Mouse (Mus musculus) embryo, embryonic 9.5 days (tissue): ENCODE measurements around the gene Kcnip2.
A peak's percentile ranks its signal among the peaks of the same experiment; 100 is the strongest.

ENCODE experiments used
- DNase-seq: peaks from one replicate; pipeline ENCODE4 v3.0.0-alpha.2; 2017; ENCODE audit errors: extremely low spot score

The Kcnip2 gene

GRCm38 (mm10) chr19:45782315-45783001 lies 33.4 kb downstream of the Kcnip2 start:
- peak; percentile 80 for DNase-seq

- DNase-seq: no peak
Observed at GRCm38 (mm10) chr19:45781676-45782075, 34.2 kb downstream of the Kcnip2 start.

- no peak for DNase-seq
Observed at GRCm38 (mm10) chr19:45780350-45780915, 35.4 kb downstream of the Kcnip2 start.

- DNase-seq: no peak
Observed at GRCm38 (mm10) chr19:45775486-45775885, 40.4 kb downstream of the Kcnip2 start.

GRCm38 (mm10) chr19:45771501-45771900 lies 44.4 kb downstream of the Kcnip2 start:
- DNase-seq: no peak

- no peak for DNase-seq
Observed at GRCm38 (mm10) chr19:45760810-45761209, 55.1 kb downstream of the Kcnip2 start.

GRCm38 (mm10) chr19:45758671-45759070 lies 57.2 kb downstream of the Kcnip2 start:
- no peak for DNase-seq

- no peak for DNase-seq
Observed at GRCm38 (mm10) chr19:45753551-45753950, 62.3 kb downstream of the Kcnip2 start.

GRCm38 (mm10) chr19:45751881-45752280 lies 64.0 kb downstream of the Kcnip2 start:
- no peak for DNase-seq

- peak; percentile 90 for DNase-seq
Observed at GRCm38 (mm10) chr19:45749243-45750043, 66.4 kb downstream of the Kcnip2 start, which contains the start of gene Npm3. Gene Npm3, minus strand, starts transcription at chr19:45749591.

GRCm38 (mm10) chr19:45748691-45749242 lies 67.1 kb downstream of the Kcnip2 start:
- DNase-seq: peak; percentile 36

- peak; percentile 22 for DNase-seq
Observed at GRCm38 (mm10) chr19:45748206-45748605, 67.7 kb downstream of the Kcnip2 start.

- peak; percentile 86 for DNase-seq
Observed at GRCm38 (mm10) chr19:45747028-45747867, 68.6 kb downstream of the Kcnip2 start.

- peak; percentile 77 for DNase-seq
Observed at GRCm38 (mm10) chr19:45746153-45747020, 69.5 kb downstream of the Kcnip2 start.

- DNase-seq: peak; percentile 46
Observed at GRCm38 (mm10) chr19:45745344-45746152, 70.3 kb downstream of the Kcnip2 start.

- DNase-seq: no peak
Observed at GRCm38 (mm10) chr19:45743619-45744018, 72.2 kb downstream of the Kcnip2 start.

GRCm38 (mm10) chr19:45742984-45743575 lies 72.8 kb downstream of the Kcnip2 start:
- peak; percentile 47 for DNase-seq

GRCm38 (mm10) chr19:45742218-45742983 lies 73.5 kb downstream of the Kcnip2 start, which contains the start of gene Fgf8:
Gene Fgf8, minus strand, starts transcription at chr19:45742915.
- DNase-seq: peak; percentile 52
